Mouse (Mus musculus) cerebellum, adult 2 months (tissue): ENCODE measurements around the gene AA986860.

ENCODE experiments used
- CTCF ChIP-seq: fragments of 200-500 bp; IDR thresholded peaks from 2 replicates; pipeline ENCODE4 v1.5.1; 2011; ENCODE audit warnings: low read depth, mild to moderate bottlenecking, control low read depth, low read length, moderate library complexity, borderline replicate concordance; ENCODE audit not compliant: insufficient read depth
- POLR2A ChIP-seq: fragments of 200-500 bp; IDR thresholded peaks from 2 replicates; pipeline ENCODE4 v1.6.1; 2011; ENCODE audit warnings: low read length, control low read depth, borderline replicate concordance; ENCODE audit not compliant: insufficient read depth

GRCm38 (mm10) chr1:130743775-130744174, 12.0 kb downstream of the AA986860 start:
- TF ChIP-seq POLR2A (no peak), CTCF (no peak)
